Mouse (Mus musculus): ENCODE results near the gene Hat1. TPM values are rescaled to one million over a fixed set of nuclear protein-coding genes. Genes with fewer than 3 reads are reported as not detected.

Hat1 gene
- 31.0 to 36.7 TPM (median 33.5 TPM) in 4 replicates for total RNA-seq (2023; ENCODE audit: inconsistent age)

GRCm38 (mm10) chr2:71388951-71389763, at the start of gene Hat1:
Hat1 (plus strand) TSS chr2:71388958.

GRCm38 (mm10) chr2:71367125-71367880, 21.5 kb upstream of the Hat1 start, which contains the start of gene Slc25a12:
Slc25a12 (minus strand) TSS chr2:71367749.

GRCm38 (mm10) chr2:71453161-71453916, 64.6 kb downstream of the Hat1 start, which contains the start of gene Metap1d:
Metap1d (plus strand) TSS chr2:71453276.

Other genes starting within 250 kb of the Hat1 start
- 64.7 to 68.4 TPM (median 67.1 TPM) in 4 replicates for gene Dync1i2, start 177.3 kb upstream of the Hat1 start, total RNA-seq (2023; ENCODE audit: inconsistent age)
- gene Slc25a12, start 21.2 kb upstream of the Hat1 start, total RNA-seq (2023; ENCODE audit: inconsistent age), result 28.0 to 47.9 TPM (median 38.2 TPM) in 4 replicates
- 32.6 to 36.7 TPM (median 35.1 TPM) in 4 replicates for gene Metap1d, start 64.3 kb downstream of the Hat1 start, total RNA-seq (2023; ENCODE audit: inconsistent age)
- 0.13 TPM in 1 of 4 replicates, not detected in the others for gene Dlx1, start 139.2 kb downstream of the Hat1 start, total RNA-seq (2023; ENCODE audit: inconsistent age)
- 0.22 TPM in 1 of 4 replicates, not detected in the others for gene Dlx2, start 157.8 kb downstream of the Hat1 start, total RNA-seq (2023; ENCODE audit: inconsistent age)

Data from B cell, adult (primary cell).